Mouse (Mus musculus) heart, adult 2 months (tissue): ENCODE measurements at regions not wholly inside any gene's neighbourhood (a gene's known extent, or its start where the extent isn't known, plus 50 kb on each side); places are given as distances from the start of the nearest gene placed in this dataset.

Experiments
- CTCF ChIP-seq: fragments of 200-600 bp; IDR thresholded peaks from 2 replicates; pipeline ENCODE4 v1.8.1; 2022; ENCODE audit warnings: antibody characterized with exemption, mild to moderate bottlenecking, moderate library complexity
- EP300 ChIP-seq: fragments of 200-500 bp; IDR thresholded peaks from 2 replicates; pipeline ENCODE4 v1.6.1; 2011; ENCODE audit warnings: low read depth, low read length, control low read depth; ENCODE audit not compliant: insufficient read depth

GRCm38 (mm10) chr1:184617853-184618454 is 114.5 kb downstream of the Hlx start:
- no peak for TF ChIP-seq CTCF
- TF ChIP-seq EP300: no peak
